Mouse (Mus musculus) mature B cell (primary cell): ENCODE results near the gene Rprd2.
"Not testable (repeated sequence)": the region's sequence is repeated elsewhere in the genome, so short reads cannot be mapped to it uniquely, and the experiment has no call there.

ENCODE experiments used
- in situ Hi-C: fragments of 300-500 bp; cut with MboI; formaldehyde crosslinking; loops from 2 replicates; pipeline ENCODE4 v1.14.3; 2019

Rprd2 gene

GRCm38 (mm10) chr3:95818571-95819288 is at the start of gene Rprd2:
Gene Rprd2 (minus strand): TSS chr3:95818863.
- in situ Hi-C loops: no loop called here

DNA sequence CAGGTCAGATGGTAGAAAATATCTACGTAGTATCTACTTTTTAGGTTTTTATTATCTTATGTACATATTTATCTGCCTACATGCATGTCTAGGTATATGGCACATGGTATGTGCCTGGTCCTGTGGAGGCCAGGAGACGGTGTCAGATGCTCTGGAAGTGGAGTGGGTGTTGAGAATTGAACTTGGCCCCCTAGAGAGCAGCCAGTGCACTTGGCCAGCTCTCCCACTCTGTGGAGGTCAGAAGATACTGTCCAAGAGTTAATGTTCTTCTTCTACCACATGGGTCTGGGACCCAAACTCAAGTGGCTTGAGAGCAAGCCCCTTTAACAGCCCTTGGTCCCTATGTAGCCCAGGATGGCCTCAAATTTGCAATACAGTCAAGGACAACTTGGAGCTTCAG is 48.7 kb upstream of the Rprd2 start:
- in situ Hi-C loops: no loop called here

DNA sequence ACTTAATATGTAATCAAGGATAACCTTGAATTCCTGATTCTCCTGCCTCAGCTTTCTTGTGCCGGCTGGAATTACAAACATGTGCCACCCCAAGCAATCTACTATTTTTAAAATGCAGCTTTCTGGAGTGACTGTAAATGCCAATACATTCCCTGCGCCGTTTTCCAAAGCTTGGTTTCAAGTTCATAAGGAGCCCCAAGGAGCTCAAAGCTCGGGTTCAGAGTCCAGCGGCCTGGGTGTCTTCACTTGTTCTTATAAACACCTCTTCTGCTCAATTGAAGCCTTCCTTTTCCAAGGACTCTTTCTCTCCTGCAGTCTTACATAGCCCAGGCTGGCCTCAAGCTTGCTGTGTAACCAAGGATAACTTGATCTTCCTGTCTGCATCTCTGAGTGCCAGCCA is 47.4 kb upstream of the Rprd2 start:
- in situ Hi-C loops: no loop called here

DNA sequence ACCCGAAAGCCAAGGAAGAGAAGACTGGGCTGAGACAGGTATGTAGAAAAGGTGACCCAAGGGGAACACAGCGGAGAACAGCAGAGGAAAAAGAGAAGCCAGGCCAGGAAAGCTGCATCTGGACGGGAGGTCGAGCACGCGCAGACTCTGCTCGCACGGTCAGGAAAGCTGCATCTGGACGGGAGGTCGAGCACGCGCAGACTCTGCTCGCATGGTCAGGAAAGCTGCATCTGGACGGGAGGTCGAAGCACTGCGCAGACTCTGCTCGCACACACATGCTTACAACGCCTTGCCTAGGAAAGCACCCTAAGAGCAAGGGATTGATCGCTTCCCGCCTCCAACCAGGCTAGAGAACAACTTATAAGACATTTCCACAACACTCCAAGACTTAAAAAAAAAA is 46.9 kb upstream of the Rprd2 start:
- in situ Hi-C loops: no loop called here

DNA sequence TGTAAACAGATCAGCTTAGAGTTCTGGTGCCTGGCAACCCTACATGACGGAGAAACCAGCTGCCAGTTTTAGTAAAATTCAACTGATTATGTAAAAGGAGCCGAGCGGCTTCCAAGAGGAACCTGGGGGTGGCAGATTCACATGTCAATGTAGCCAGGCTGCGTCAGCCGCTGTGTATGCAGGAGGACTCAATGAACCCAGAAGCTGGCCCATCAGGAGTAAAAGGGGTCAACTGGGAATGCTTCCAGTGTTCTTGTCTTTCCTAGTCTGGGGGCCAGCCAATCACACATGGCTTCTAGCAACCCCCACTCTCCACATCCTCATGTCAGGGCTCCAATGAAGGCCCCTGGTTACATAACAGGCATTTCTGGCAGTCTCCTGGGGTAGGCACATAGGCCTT is 46.4 kb upstream of the Rprd2 start:
- in situ Hi-C loops: no loop called here

GRCm38 (mm10) chr3:95863578-95863977 is 44.9 kb upstream of the Rprd2 start:
- in situ Hi-C loops: no loop called here

GRCm38 (mm10) chr3:95861796-95862195 is 43.1 kb upstream of the Rprd2 start:
- in situ Hi-C loops: no loop called here

GRCm38 (mm10) chr3:95861216-95861615 is 42.6 kb upstream of the Rprd2 start:
- in situ Hi-C loops: no loop called here

DNA sequence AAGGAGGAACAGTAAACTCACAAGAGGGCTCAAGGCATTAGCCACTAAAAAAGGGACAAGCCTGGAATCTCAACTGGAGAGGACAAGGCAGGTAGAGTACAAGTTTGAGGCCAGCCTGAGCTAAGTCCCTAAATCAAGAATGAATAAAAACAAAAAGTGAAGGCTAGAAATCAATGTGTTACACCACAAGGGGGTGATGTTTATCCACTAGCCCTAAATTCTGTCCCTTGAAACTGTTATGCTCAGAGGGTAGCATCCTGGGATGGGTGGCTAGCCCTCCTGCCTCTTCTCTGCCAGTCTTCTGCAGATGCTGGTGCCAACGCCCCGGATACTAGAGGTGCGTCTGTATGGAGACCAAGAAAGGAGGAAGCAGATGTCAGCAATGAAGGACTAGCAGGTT is 41.7 kb upstream of the Rprd2 start:
- in situ Hi-C loops: no loop called here

- in situ Hi-C loops: not testable (repeated sequence)
Measured at GRCm38 (mm10) chr3:95858278-95858677, 39.6 kb upstream of the Rprd2 start.

GRCm38 (mm10) chr3:95857050-95857449 is 38.4 kb upstream of the Rprd2 start:
- in situ Hi-C loops: not testable (repeated sequence)

GRCm38 (mm10) chr3:95856115-95856514 is 37.5 kb upstream of the Rprd2 start:
- in situ Hi-C loops: no loop called here

GRCm38 (mm10) chr3:95855502-95856089 is 36.9 kb upstream of the Rprd2 start, which contains the start of gene Prpf3:
Gene Prpf3 (minus strand): TSS chr3:95855885.
- in situ Hi-C loops: no loop called here

DNA sequence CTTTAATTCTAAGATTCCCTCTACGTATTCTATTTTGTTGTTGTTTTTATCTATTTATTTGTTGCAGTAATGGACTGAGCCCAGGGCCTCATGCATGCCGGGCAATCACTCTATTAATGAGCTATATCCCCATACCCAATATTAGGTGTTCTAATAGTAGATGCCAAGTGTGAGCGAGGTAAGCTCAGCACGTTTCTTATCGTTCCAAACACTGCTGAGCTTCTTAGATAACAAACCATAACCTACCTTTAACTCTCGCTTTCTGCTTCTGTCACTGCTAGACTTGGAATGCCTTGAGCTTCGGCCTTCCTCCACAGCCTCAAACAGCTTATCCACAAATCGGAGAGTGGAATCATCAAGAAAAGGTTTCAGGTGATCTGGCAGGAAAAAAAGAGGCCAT is 32.7 kb upstream of the Rprd2 start:
- in situ Hi-C loops: no loop called here

GRCm38 (mm10) chr3:95850611-95851010 is 31.9 kb upstream of the Rprd2 start:
- in situ Hi-C loops: no loop called here

- in situ Hi-C loops: no loop called here
Measured at GRCm38 (mm10) chr3:95842503-95843214, 24.0 kb upstream of the Rprd2 start.

DNA sequence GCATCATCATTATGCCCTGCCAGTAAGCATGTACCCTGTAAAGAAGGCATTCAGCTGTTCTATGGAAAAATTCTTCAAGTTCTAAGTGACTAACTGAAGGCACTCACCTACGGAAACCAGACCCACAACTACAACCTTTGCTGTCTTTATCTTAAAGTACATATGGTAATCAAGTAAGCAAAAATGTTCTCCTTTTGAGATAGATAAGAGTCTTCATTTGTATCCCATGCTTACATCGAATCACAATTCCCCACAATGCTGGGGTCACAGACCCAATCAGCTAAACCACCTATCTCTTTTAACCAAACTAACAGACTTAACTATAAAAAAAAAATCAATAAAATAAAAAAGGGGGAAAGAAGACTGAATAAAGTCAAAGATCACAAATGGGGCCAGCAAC is 20.6 kb upstream of the Rprd2 start:
- in situ Hi-C loops: no loop called here

GRCm38 (mm10) chr3:95829053-95829452 is 10.4 kb upstream of the Rprd2 start:
- in situ Hi-C loops: no loop called here

DNA sequence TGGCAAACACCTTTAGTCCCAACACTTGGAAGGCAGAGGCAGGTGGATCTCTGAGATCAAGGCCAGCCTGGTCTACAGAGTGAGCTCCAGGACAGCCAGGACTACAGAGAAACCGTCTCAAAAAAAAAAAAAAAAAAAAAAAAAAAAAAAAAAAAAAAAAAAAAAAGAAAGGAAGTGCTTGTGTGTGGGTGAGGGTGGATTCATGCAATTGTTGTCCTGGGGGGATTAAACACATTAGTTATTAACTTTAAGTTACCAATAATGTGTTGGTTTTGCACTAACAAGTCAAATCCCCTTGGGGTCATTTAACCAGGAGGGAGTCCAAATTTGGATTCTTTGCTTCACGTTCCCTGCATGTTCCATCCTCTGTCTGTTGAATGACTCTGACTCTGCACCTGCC is 7.6 kb upstream of the Rprd2 start:
- in situ Hi-C loops: no loop called here

GRCm38 (mm10) chr3:95820046-95821010 is 1.7 kb upstream of the Rprd2 start:
- in situ Hi-C loops: no loop called here

GRCm38 (mm10) chr3:95819351-95819985 is 805 bp upstream of the Rprd2 start:
- in situ Hi-C loops: no loop called here
